Mouse (Mus musculus): Measurements from ENCODE around the gene Pagr1a. TPM values are rescaled to one million over a fixed set of nuclear protein-coding genes. Genes with fewer than 3 reads are reported as not detected.

Gene Pagr1a
- polyA plus RNA-seq, 1 experiment from 2014 or later, result 23.1 TPM

DNA sequence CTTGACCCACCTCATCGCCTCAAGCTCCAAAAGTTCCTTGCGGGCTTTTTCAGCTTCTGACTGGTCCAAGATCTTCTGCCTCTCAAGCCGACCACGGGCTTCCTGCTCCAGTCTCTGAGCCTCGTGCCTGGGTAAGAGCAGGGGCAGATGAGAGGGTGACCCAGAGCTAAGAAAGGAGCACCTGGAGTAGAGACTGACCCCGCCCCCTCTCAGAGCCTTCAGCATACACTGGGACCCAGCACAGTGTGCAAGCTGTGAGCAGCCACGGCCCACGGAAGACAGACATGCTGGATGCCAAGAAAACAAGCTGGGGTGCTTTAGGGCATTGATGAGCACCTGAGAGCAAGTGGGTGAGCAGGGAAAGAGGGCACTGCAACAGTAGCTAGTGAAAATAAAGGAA lies 28.3 kb downstream of the Pagr1a start:
- Histone ChIP-seq H3K27ac (replicated peaks in 1 of 2; ENCODE audit: control insufficient read depth in 1 of 2, insufficient read depth in 1 of 2, low read depth in 2 of 2, low read length in 2 of 2) (no peak overlapping the region), H3K9me3 (ENCODE audit: control insufficient read depth, low read length) (no peaks in the 10 kb centered on the region), H3K36me3 (ENCODE audit: control insufficient read depth, insufficient read depth, low read length) (0 out of 2 replicates have a peak, but pooled peaks cover 2% of the 10 kb centered on the region), H3K9ac (ENCODE audit: low read length) (no peak overlapping the region), H3K4me1 (ENCODE audit: control insufficient read depth in 2 of 2, insufficient read depth in 2 of 2, low read length in 2 of 2) (0 out of 4 replicates have a peak, but pooled peaks cover 0 to 5% of the 10 kb centered on the region in 2 experiments), H3K27me3 (ENCODE audit: control insufficient read depth, insufficient read depth, low read length) (no peaks in the 10 kb centered on the region), H3K4me2 (ENCODE audit: low read length) (no peak overlapping the region), H3K4me3 (ENCODE audit: control insufficient read depth in 1 of 2, insufficient read depth in 1 of 2, low read depth in 1 of 2, low read length in 2 of 2) (no peak overlapping the region)
- WGBS, result 65% methylated on average over 8 of the region's 8 CpGs
- no peak for ATAC-seq (ENCODE audit: insufficient number of reproducible peaks, insufficient read depth, low FRiP score, low read depth)

DNA sequence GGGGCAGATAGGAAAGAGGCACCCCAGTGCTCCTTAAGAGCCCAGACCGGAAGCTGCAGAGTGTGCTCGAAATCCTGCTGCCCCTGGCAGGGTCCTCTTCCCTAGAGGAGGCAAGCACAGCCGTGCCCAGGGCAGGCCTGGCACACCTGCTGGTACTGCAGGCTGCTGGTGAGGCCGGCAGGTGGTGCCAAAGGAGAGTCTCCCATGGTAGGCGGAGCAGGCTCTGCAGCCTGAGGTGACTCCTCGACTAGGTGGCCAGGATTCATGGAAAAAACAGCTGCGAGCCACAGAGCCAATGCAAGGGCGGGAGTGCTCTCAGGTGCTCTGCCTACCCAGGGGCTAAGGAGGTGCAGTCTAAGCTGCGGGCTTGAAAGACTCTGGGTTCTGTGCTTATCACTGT lies 30.8 kb downstream of the Pagr1a start:
- no peak overlapping the region for H3K27ac ChIP-seq (replicated peaks in 1 of 2; ENCODE audit: control insufficient read depth in 1 of 2, insufficient read depth in 1 of 2, low read depth in 2 of 2, low read length in 2 of 2)
- 0 out of 4 replicates have a peak, but pooled peaks cover 0 to 5% of the 10 kb centered on the region in 2 experiments for H3K4me1 ChIP-seq (ENCODE audit: control insufficient read depth in 2 of 2, insufficient read depth in 2 of 2, low read length in 2 of 2)
- no peak overlapping the region for H3K4me2 ChIP-seq (ENCODE audit: low read length)
- 0 out of 2 replicates have a peak, but pooled peaks cover 5% of the 10 kb centered on the region for H3K36me3 ChIP-seq (ENCODE audit: control insufficient read depth, insufficient read depth, low read length)
- H3K27me3 ChIP-seq (ENCODE audit: control insufficient read depth, insufficient read depth, low read length), result no peaks in the 10 kb centered on the region
- ATAC-seq (ENCODE audit: insufficient number of reproducible peaks, insufficient read depth, low FRiP score, low read depth), result no peak
- no peaks in the 10 kb centered on the region for H3K9me3 ChIP-seq (ENCODE audit: control insufficient read depth, low read length)
- 42% methylated on average over 9 of the region's 9 CpGs for WGBS
- H3K9ac ChIP-seq (ENCODE audit: low read length), result no peak overlapping the region
- H3K4me3 ChIP-seq (ENCODE audit: control insufficient read depth in 1 of 2, insufficient read depth in 1 of 2, low read depth in 1 of 2, low read length in 2 of 2), result no peak overlapping the region

DNA sequence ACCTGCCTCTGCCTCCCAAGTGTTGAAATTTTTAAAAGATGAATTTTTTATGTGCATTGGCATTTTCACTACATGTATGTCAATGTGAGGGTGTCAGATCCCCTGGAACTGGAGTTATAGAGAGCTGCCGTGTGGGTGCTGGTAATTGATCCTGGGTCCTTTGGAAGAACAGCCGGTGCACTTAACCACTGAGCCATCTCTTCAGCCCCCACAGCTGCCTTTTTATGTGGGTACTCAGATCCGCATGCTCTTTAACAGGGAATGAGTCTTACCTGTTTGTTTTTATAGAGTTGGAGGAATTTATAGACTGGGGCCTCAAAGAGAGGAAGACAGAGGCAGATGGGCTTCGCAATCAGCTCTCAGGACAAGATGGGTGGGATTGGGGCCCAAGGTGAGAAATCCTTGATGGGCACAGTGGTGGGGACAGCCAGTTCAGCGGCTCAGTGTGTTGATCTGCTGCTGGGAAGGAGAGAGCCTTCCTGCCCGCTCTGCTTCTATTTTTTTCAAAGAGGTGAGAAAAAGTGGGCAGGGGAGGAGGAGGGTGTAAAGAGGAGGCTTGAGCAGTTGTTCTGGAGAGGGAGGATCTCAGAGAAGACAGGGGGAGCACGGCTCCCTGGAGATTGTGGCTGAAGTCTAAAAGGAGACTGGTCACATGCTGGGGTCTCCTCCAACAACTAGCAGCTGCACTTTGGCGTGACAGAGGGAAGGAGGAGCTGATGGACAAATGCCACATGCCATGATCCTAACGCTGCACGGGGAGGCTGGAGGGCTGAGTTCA lies 32.3 kb downstream of the Pagr1a start:
- no peak for ATAC-seq (ENCODE audit: insufficient number of reproducible peaks, insufficient read depth, low FRiP score, low read depth)
- Histone ChIP-seq H3K27me3 (ENCODE audit: control insufficient read depth, insufficient read depth, low read length) (no peaks in the 10 kb centered on the region), H3K27ac (replicated peaks in 1 of 2; ENCODE audit: control insufficient read depth in 1 of 2, insufficient read depth in 1 of 2, low read depth in 2 of 2, low read length in 2 of 2) (no peak overlapping the region), H3K36me3 (ENCODE audit: control insufficient read depth, insufficient read depth, low read length) (peaks cover 15% of the 10 kb centered on the region), H3K9ac (ENCODE audit: low read length) (no peak overlapping the region), H3K9me3 (ENCODE audit: control insufficient read depth, low read length) (no peaks in the 10 kb centered on the region), H3K4me2 (ENCODE audit: low read length) (no peak overlapping the region), H3K4me3 (ENCODE audit: control insufficient read depth in 1 of 2, insufficient read depth in 1 of 2, low read depth in 1 of 2, low read length in 2 of 2) (no peak overlapping the region), H3K4me1 (ENCODE audit: control insufficient read depth in 2 of 2, insufficient read depth in 2 of 2, low read length in 2 of 2) (0 out of 4 replicates have a peak, but pooled peaks cover 0 to 5% of the 10 kb centered on the region in 2 experiments)
- WGBS, result 37% methylated on average over 10 of the region's 10 CpGs

DNA sequence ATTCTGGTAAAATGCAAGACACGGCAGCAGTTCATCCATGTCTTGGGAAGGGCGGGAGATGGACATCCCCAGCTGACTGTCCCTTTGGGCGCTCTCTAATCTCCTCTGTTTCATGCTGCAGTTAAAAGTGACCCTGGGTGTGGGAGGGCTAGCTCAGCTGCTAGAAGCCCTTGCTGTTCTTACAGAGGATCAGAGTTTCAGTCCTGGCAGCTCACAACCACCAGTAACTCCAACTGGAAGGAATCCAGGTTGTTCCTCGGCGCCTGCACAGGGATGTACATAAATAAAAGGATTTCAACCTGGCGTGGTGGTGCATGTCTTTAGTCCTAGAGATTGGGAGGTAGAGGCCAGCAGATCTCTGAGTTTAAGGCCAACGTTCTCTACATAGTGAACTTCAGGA lies 34.0 kb downstream of the Pagr1a start:
- ATAC-seq (ENCODE audit: insufficient number of reproducible peaks, insufficient read depth, low FRiP score, low read depth), result no peak
- H3K9ac ChIP-seq (ENCODE audit: low read length), result no peak overlapping the region
- WGBS, result 74% methylated on average over 7 of the region's 7 CpGs

DNA sequence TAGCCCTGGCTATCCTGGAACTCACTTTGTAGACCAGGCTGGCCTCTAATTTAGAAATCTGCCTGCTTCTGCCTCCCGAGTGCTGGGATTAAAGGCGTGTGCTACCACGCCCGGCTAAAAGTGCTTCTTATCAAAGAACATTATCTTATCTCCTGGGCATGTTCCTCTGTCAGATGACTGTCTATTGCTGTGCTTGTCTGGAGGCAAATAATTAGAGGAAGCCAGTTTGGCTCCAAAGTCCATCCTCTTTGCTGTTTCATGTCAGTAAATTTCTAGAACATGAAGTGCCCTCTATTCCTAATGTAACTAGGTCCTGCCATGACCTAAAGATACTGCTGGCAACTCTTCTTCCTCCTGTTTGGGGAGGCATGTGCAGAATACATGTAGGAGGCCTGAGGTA lies 35.1 kb downstream of the Pagr1a start:
- Histone ChIP-seq H3K4me1 (ENCODE audit: control insufficient read depth in 2 of 2, insufficient read depth in 2 of 2, low read length in 2 of 2) (peaks cover 2 to 10% of the 10 kb centered on the region in 2 experiments; a peak in 2 of 4 replicates), H3K27me3 (ENCODE audit: control insufficient read depth, insufficient read depth, low read length) (no peaks in the 10 kb centered on the region), H3K9ac (ENCODE audit: low read length) (no peak overlapping the region), H3K4me3 (ENCODE audit: control insufficient read depth in 1 of 2, insufficient read depth in 1 of 2, low read depth in 1 of 2, low read length in 2 of 2) (no peak overlapping the region), H3K36me3 (ENCODE audit: control insufficient read depth, insufficient read depth, low read length) (peaks cover 33% of the 10 kb centered on the region), H3K27ac (replicated peaks in 1 of 2; ENCODE audit: control insufficient read depth in 1 of 2, insufficient read depth in 1 of 2, low read depth in 2 of 2, low read length in 2 of 2) (no peak overlapping the region), H3K9me3 (ENCODE audit: control insufficient read depth, low read length) (no peaks in the 10 kb centered on the region), H3K4me2 (ENCODE audit: low read length) (no peak overlapping the region)
- no peak for ATAC-seq (ENCODE audit: insufficient number of reproducible peaks, insufficient read depth, low FRiP score, low read depth)
- WGBS, result 65% methylated on average over 4 of the region's 4 CpGs

More for the DNA sequence above, 34.0 kb downstream of the Pagr1a start:
- H3K4me1 ChIP-seq (ENCODE audit: control insufficient read depth in 2 of 2, insufficient read depth in 2 of 2, low read length in 2 of 2), result 0 out of 4 replicates have a peak, but pooled peaks cover 0 to 5% of the 10 kb centered on the region in 2 experiments
- no peaks in the 10 kb centered on the region for H3K9me3 ChIP-seq (ENCODE audit: control insufficient read depth, low read length)
- peaks cover 32% of the 10 kb centered on the region for H3K36me3 ChIP-seq (ENCODE audit: control insufficient read depth, insufficient read depth, low read length)
- H3K27me3 ChIP-seq (ENCODE audit: control insufficient read depth, insufficient read depth, low read length), result no peaks in the 10 kb centered on the region
- no peak overlapping the region for H3K4me2 ChIP-seq (ENCODE audit: low read length)
- H3K27ac ChIP-seq (replicated peaks in 1 of 2; ENCODE audit: control insufficient read depth in 1 of 2, insufficient read depth in 1 of 2, low read depth in 2 of 2, low read length in 2 of 2), result no peak overlapping the region
- no peak overlapping the region for H3K4me3 ChIP-seq (ENCODE audit: control insufficient read depth in 1 of 2, insufficient read depth in 1 of 2, low read depth in 1 of 2, low read length in 2 of 2)

DNA sequence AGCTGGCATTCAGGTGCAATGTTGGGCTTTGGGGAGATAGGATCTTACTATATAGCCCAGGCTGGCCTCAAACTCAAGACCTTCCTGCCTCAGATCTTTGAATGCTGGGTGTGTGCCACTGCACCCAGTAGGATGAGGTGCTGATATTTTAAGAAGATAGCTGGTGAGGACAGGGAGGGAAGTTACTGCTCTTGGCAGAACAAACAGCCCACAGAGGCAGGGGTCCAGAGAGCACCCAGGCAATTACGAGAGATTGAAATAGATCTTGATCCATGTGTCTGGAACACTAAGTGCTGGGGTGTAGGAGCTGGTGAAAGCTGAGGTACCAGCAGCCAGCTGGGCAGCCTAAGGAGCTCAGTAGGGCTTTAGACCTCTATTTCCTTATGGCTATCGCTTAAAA lies 35.6 kb downstream of the Pagr1a start:
- Histone ChIP-seq H3K9me3 (ENCODE audit: control insufficient read depth, low read length) (no peaks in the 10 kb centered on the region), H3K36me3 (ENCODE audit: control insufficient read depth, insufficient read depth, low read length) (peaks cover 33% of the 10 kb centered on the region), H3K27ac (replicated peaks in 1 of 2; ENCODE audit: control insufficient read depth in 1 of 2, insufficient read depth in 1 of 2, low read depth in 2 of 2, low read length in 2 of 2) (no peak overlapping the region), H3K4me1 (ENCODE audit: control insufficient read depth in 2 of 2, insufficient read depth in 2 of 2, low read length in 2 of 2) (peaks cover 2 to 12% of the 10 kb centered on the region in 2 experiments; a peak in 2 of 4 replicates), H3K4me3 (ENCODE audit: control insufficient read depth in 1 of 2, insufficient read depth in 1 of 2, low read depth in 1 of 2, low read length in 2 of 2) (no peak overlapping the region), H3K4me2 (ENCODE audit: low read length) (no peak overlapping the region), H3K9ac (ENCODE audit: low read length) (no peak overlapping the region), H3K27me3 (ENCODE audit: control insufficient read depth, insufficient read depth, low read length) (no peaks in the 10 kb centered on the region)
- WGBS, result 79% methylated on average over 2 of the region's 2 CpGs
- no peak for ATAC-seq (ENCODE audit: insufficient number of reproducible peaks, insufficient read depth, low FRiP score, low read depth)

DNA sequence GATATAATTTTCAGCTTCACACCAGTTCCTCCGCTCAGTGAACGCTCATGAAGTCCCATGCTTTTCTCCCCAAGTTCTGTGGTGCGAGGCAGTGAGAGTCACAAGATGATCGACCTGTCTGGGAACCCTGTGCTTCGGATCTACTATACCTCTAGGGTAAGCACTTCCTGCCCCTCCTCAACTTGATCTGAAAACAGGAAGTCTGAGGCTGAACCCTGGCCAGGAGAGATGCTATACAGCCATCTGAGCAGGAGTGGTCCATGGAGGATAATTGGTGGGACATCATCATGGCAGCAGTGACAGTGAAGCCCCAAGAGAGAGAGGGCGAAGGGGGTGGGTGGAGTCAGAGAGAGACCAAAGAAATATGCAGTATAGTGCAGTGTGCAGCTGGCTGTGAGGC lies 38.3 kb downstream of the Pagr1a start:
- Histone ChIP-seq H3K9me3 (ENCODE audit: control insufficient read depth, low read length) (no peaks in the 10 kb centered on the region), H3K4me3 (ENCODE audit: control insufficient read depth in 1 of 2, insufficient read depth in 1 of 2, low read depth in 1 of 2, low read length in 2 of 2) (no peak overlapping the region), H3K36me3 (ENCODE audit: control insufficient read depth, insufficient read depth, low read length) (peaks cover 33% of the 10 kb centered on the region), H3K4me1 (ENCODE audit: control insufficient read depth in 2 of 2, insufficient read depth in 2 of 2, low read length in 2 of 2) (peaks cover 2 to 11% of the 10 kb centered on the region in 2 experiments; a peak in 3 of 4 replicates), H3K4me2 (ENCODE audit: low read length) (no peak overlapping the region), H3K9ac (ENCODE audit: low read length) (no peak overlapping the region), H3K27ac (replicated peaks in 1 of 2; ENCODE audit: control insufficient read depth in 1 of 2, insufficient read depth in 1 of 2, low read depth in 2 of 2, low read length in 2 of 2) (no peak overlapping the region), H3K27me3 (ENCODE audit: control insufficient read depth, insufficient read depth, low read length) (no peaks in the 10 kb centered on the region)
- no peak for ATAC-seq (ENCODE audit: insufficient number of reproducible peaks, insufficient read depth, low FRiP score, low read depth)
- 87% methylated on average over 6 of the region's 6 CpGs for WGBS

Data from heart, embryonic 14.5 days (tissue).